Mouse (Mus musculus) CH12.LX (cell line): Measurements from ENCODE around the gene Smarca4.

ENCODE experiments used
- BHLHE40 ChIP-seq: IDR thresholded peaks from 2 replicates; pipeline ENCODE4 v1.6.1; 2011; ENCODE audit warnings: mild to moderate bottlenecking, low read depth, low read length, improper control_type of control experiment
- CTCF ChIP-seq, 2 experiments: IDR thresholded peaks in 1 of 2; conservative IDR thresholded peaks in 1 of 2; 2 replicates each; pipeline ENCODE4 v1.5.1; 2011 to 2012; ENCODE audit warnings: low read depth in 2 of 2, low read length in 2 of 2, improper control_type of control experiment in 1 of 2, inconsistent platforms in 1 of 2, mild to moderate bottlenecking in 1 of 2, moderate library complexity in 1 of 2
- MAX ChIP-seq: IDR thresholded peaks from 2 replicates; pipeline ENCODE4 v1.6.1; 2011; ENCODE audit warnings: low read length, improper control_type of control experiment
- POLR2A ChIP-seq: IDR thresholded peaks from 2 replicates; pipeline ENCODE4 v1.6.1; 2011; ENCODE audit warnings: low read depth, mild to moderate bottlenecking, improper control_type of control experiment, low read length
- ZNF384 ChIP-seq: IDR thresholded peaks from 2 replicates; pipeline ENCODE4 v1.6.1; 2012; ENCODE audit warnings: low read depth, low read length, improper control_type of control experiment, inconsistent platforms

- TF ChIP-seq MAX (no peak), BHLHE40 (no peak), ZNF384 (no peak), CTCF (conservative IDR thresholded peaks at IDR 0.05 in 1 of 2, IDR thresholded peaks at IDR 0.05 in 1 of 2; ENCODE audit: low read depth in 2 of 2, low read length in 2 of 2) (no peak), POLR2A (no peak)
Measured at GRCm38 (mm10) chr9:21749382-21750118, 133.6 kb downstream of the Smarca4 start.
